Mouse (Mus musculus) embryonic facial prominence, embryonic 15.5 days (tissue): ENCODE measurements around the gene Zfp711. TPM values are rescaled to one million over a fixed set of nuclear protein-coding genes. Genes with fewer than 3 reads are reported as not detected.

ENCODE experiments used
- ATAC-seq: fragments of 200-750 bp; cut with Nextera tagmentation; 2 replicates; pipeline ENCODE4 v1.8.0; 2017; ENCODE audit warnings: low read depth, moderate TSS enrichment; ENCODE audit not compliant: insufficient number of reproducible peaks, low FRiP score, low TSS enrichment
- H3K27ac ChIP-seq: fragments of 300-500 bp; sonication (generic); replicated peaks from 2 replicates; pipeline ENCODE4 v1.5.1; 2015; ENCODE audit warnings: mild to moderate bottlenecking, inconsistent platforms
- H3K27me3 ChIP-seq: fragments of 300-500 bp; sonication (generic); 2 replicates; pipeline ENCODE4 v1.6.1; 2015; ENCODE audit warnings: inconsistent platforms
- H3K36me3 ChIP-seq: fragments of 300-500 bp; sonication (generic); 2 replicates; pipeline ENCODE4 v1.6.1; 2015; ENCODE audit warnings: mild to moderate bottlenecking, inconsistent platforms
- H3K4me1 ChIP-seq: fragments of 300-500 bp; sonication (generic); 2 replicates; pipeline ENCODE4 v1.6.1; 2015; ENCODE audit warnings: inconsistent platforms
- H3K4me2 ChIP-seq: fragments of 300-500 bp; sonication (generic); replicated peaks from 2 replicates; pipeline ENCODE4 v1.6.1; 2015; ENCODE audit warnings: mild to moderate bottlenecking, inconsistent platforms
- H3K4me3 ChIP-seq: fragments of 300-500 bp; sonication (generic); replicated peaks from 2 replicates; pipeline ENCODE4 v1.5.1; 2015; ENCODE audit warnings: mild to moderate bottlenecking, inconsistent platforms
- H3K9ac ChIP-seq: fragments of 300-500 bp; sonication (generic); 2 replicates; pipeline ENCODE4 v1.6.1; 2015; ENCODE audit warnings: inconsistent platforms
- H3K9me3 ChIP-seq: fragments of 300-500 bp; sonication (generic); replicated peaks from 2 replicates; pipeline ENCODE4 v1.6.1; 2016; ENCODE audit warnings: inconsistent platforms
- WGBS: fragments of 180-500 bp; shearing (Covaris S2); methylation state at CpG from one replicate; pipeline ENCODE4 v1.1.7; 2015; 5-methylcytosine and 5-hydroxymethylcytosine counted together
- polyA plus RNA-seq: library from polyadenylated mRNA; unstranded; fragments of >200 nt; fragmentation: Nextera tagmentation; extraction: Ambion mirVana; gene quantifications from 2 replicates; pipeline ENCODE4 v1.2.1, GENCODE M21; 2015

The Zfp711 gene
- 12.7 and 13.6 TPM in 2 replicates for polyA plus RNA-seq

- Histone ChIP-seq H3K27ac (peak within 1 kb of the TSS; percentile 69), H3K9me3 (no peaks in the 10 kb centered on the region), H3K4me2 (peak within 1 kb of the TSS; percentile 47), H3K9ac (peak within 1 kb of the TSS; percentile 45), H3K4me1 (no peaks in the 10 kb centered on the region), H3K27me3 (no peaks in the 10 kb centered on the region), H3K36me3 (no peaks in the 10 kb centered on the region), H3K4me3 (peak within 1 kb of the TSS; percentile 62)
- 17% methylated on average over 78 of the region's 79 CpGs for WGBS
- peak; percentile 97 for ATAC-seq
Measured at GRCm38 (mm10) chrX:112600511-112601305, at the start of gene Zfp711. Zfp711 (plus strand) TSS chrX:112600526.

GRCm38 (mm10) chrX:112567716-112568115, 32.6 kb upstream of the Zfp711 start:
- Histone ChIP-seq H3K4me2 (no peak overlapping the region), H3K4me1 (no peaks in the 10 kb centered on the region), H3K9ac (no peak overlapping the region), H3K9me3 (no peaks in the 10 kb centered on the region), H3K36me3 (no peaks in the 10 kb centered on the region), H3K27me3 (no peaks in the 10 kb centered on the region), H3K27ac (no peak overlapping the region), H3K4me3 (no peak overlapping the region)
- 80% methylated on average over 2 of the region's 2 CpGs for WGBS
- ATAC-seq: no peak

- Histone ChIP-seq H3K36me3 (no peaks in the 10 kb centered on the region), H3K9ac (peak overlapping the region; percentile 45), H3K4me1 (no peaks in the 10 kb centered on the region), H3K27ac (peak overlapping the region; percentile 69), H3K27me3 (no peaks in the 10 kb centered on the region), H3K9me3 (no peaks in the 10 kb centered on the region), H3K4me2 (peak overlapping the region; percentile 47), H3K4me3 (peak overlapping the region; percentile 62)
- ATAC-seq: peak; percentile 50
- 16% methylated on average over 41 of the region's 81 CpGs for WGBS
Measured at GRCm38 (mm10) chrX:112601306-112602120, 1.2 kb downstream of the Zfp711 start.

- no peak overlapping the region for H3K4me2 ChIP-seq
- no peak overlapping the region for H3K27ac ChIP-seq
- H3K4me1 ChIP-seq: no peaks in the 10 kb centered on the region
- no peak for ATAC-seq
- H3K9me3 ChIP-seq: no peaks in the 10 kb centered on the region
- no peaks in the 10 kb centered on the region for H3K27me3 ChIP-seq
- no peak overlapping the region for H3K9ac ChIP-seq
- no peaks in the 10 kb centered on the region for H3K36me3 ChIP-seq
- 38% methylated on average over 1 of the region's 1 CpGs for WGBS
- H3K4me3 ChIP-seq: no peak overlapping the region
Measured at GRCm38 (mm10) chrX:112675525-112675924, 75.2 kb downstream of the Zfp711 start.

- no peaks in the 10 kb centered on the region for H3K9me3 ChIP-seq
- no peak overlapping the region for H3K9ac ChIP-seq
- H3K4me2 ChIP-seq: no peak overlapping the region
- no peak overlapping the region for H3K4me3 ChIP-seq
- H3K27ac ChIP-seq: no peak overlapping the region
- H3K27me3 ChIP-seq: no peaks in the 10 kb centered on the region
- H3K36me3 ChIP-seq: no peaks in the 10 kb centered on the region
- no peak for ATAC-seq
- H3K4me1 ChIP-seq: no peaks in the 10 kb centered on the region
- WGBS: 77% methylated on average over 5 of the region's 5 CpGs
Measured at GRCm38 (mm10) chrX:112680605-112681004, 80.3 kb downstream of the Zfp711 start.

Other genes with a start within 250 kb of the Zfp711 start
- gene Satl1, start 193.7 kb upstream of the Zfp711 start, polyA plus RNA-seq: not detected in 2 replicates
- gene 2010106E10Rik, start 105.3 kb upstream of the Zfp711 start, polyA plus RNA-seq: not detected in 2 replicates
- 16.3 and 19.5 TPM in 2 replicates for gene Pof1b, start 98.1 kb downstream of the Zfp711 start, polyA plus RNA-seq